Mouse (Mus musculus) c-Kit-positive CD71-negative TER-119-negative erythroid progenitor cells, embryonic 14.5 days (primary cell): ENCODE data around the gene Stub1.
"Not testable (repeated sequence)": the region's sequence is repeated elsewhere in the genome, so short reads cannot be mapped to it uniquely, and the experiment has no call there.

ENCODE experiments used
- DNase-seq: peaks from one replicate; pipeline ENCODE4 v3.0.0-alpha.2; 2013; ENCODE audit warnings: low read depth

Stub1 gene

GRCm38 (mm10) chr17:25823452-25823851 lies 9.8 kb downstream of the Stub1 start, which contains the start of gene Wdr24:
TSS of gene Wdr24 (plus strand) at chr17:25823627.
- peak; percentile 82 for DNase-seq

GRCm38 (mm10) chr17:25818851-25819780 lies 14.1 kb downstream of the Stub1 start:
- no peak for DNase-seq

GRCm38 (mm10) chr17:25817662-25818061 lies 15.5 kb downstream of the Stub1 start:
- DNase-seq, result no peak

GRCm38 (mm10) chr17:25813471-25813870 lies 19.7 kb downstream of the Stub1 start:
- DNase-seq, result peak; percentile 80

DNA sequence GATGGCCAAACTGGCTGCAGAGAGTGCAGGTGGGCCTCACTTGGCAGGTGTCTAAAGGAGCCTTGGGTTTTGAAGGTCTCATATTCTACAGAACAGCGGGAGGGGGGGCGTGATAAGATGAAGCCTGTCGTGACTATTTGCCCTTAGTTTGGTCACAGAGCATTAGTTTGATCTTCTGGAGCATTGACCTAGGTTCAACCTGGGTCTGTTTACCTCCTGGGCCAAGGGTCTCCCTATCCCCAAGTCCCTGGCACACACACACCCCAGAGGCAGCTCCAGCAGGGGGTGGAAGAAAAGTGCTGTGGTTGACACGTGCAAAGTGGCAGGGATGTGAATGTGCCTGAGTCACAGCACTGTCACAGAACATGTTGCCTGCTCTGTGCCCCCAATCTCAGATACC lies 22.3 kb downstream of the Stub1 start:
- DNase-seq, result no peak

DNA sequence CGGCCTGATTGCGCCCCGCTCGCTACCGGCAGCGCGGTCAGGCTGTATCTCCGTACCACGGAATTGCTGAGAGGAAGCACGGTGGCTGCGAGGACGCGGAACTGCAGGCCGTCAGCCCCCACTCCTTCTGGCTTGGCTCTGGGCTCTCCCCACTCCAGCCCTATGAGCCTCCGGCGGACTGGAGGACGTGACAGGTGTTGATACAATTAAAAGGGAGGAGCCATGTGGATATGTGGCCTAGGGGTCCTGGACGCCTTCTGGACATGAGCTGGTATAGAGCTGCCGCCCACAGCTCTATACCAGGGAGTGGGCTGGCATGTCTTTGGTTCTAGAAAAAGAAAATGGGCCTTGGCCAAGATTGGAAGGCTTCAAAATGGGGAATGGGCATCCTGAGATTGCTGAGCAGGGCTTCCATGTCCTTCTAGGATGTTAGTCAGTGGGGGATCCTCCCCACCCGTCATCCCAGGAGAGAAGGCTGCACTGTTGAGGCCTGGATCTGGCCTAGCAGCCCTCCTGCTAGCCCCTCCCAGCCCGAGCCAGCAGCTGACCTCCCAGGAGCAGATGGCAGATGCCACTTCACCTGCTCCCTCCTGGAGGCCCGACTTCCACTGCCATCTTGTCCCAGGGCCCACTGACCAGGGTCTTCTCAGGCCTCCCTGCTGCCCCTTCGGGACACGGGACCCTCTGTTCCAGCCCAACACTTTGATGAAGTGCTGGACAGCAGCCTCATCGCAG lies 23.4 kb downstream of the Stub1 start:
- no peak for DNase-seq

DNA sequence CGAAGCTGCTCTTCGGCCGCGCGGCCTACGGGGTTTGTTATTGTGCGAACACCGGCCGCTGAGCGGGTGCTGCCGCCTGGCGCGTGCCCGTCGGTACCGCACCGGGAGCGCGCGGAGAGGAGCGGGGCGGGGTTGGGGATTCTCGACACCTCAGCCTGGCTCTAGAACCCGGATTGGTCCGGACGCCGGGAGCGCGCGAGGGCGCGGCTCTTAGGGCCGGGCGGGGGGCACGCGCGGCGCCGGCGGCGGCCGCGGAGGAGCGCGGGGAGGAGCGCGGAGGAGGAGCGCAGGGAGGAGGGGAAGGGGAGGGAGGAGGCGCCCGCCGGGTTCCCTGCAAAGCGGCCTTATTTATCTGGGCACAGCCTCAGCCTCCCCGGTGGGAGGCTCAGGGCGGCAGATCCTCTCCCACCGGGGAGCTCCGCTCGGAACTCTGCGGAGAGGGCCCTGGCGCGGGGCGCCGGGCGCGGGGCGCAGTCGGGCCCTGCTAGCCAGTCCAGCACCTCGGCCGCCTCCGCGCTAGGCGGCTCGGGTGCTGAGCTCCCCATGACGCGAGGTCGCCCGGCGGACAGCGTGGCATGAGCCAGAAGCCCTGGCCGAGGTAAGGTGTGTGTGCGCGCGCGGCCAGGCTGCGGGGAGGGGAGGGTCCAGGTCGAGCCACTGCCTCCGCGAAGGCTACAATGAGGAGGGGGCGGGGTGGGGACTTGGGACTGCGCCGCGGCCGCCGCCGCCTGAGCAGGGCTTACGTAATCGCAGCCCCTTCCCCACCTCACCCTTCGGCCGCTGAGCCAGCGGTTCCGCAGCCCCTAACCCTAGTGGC lies 24.2 kb downstream of the Stub1 start, which contains the start of gene Fbxl16:
Fbxl16 (plus strand) TSS at position 297 of the 817 bp plus-strand sequence.
- DNase-seq, result no peak

- no peak for DNase-seq
These were observed 25.2 kb downstream of the Stub1 start for GRCm38 (mm10) chr17:25808028-25808427.

DNA sequence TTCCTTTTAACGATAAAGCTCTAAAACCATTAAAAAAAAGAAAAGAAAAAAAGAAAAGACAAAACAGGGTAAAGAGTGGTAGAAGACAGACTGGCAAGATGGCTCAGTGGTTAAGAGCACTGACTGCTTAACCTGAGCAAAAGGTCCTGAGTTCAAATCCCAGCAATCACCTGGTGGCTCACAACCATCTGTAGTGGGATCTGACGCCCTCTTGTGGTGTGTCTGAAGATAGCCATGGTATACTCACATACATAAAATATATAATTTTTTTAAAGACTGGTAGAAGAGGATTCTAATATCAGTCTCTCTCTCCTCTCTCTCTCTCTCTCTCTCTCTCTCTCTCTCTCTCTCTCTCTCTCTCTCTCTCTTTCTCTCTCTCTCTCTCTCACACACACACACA lies 25.8 kb downstream of the Stub1 start:
- not testable (repeated sequence) for DNase-seq

- DNase-seq, result no peak
These were observed 26.7 kb downstream of the Stub1 start for GRCm38 (mm10) chr17:25806507-25806906.

DNA sequence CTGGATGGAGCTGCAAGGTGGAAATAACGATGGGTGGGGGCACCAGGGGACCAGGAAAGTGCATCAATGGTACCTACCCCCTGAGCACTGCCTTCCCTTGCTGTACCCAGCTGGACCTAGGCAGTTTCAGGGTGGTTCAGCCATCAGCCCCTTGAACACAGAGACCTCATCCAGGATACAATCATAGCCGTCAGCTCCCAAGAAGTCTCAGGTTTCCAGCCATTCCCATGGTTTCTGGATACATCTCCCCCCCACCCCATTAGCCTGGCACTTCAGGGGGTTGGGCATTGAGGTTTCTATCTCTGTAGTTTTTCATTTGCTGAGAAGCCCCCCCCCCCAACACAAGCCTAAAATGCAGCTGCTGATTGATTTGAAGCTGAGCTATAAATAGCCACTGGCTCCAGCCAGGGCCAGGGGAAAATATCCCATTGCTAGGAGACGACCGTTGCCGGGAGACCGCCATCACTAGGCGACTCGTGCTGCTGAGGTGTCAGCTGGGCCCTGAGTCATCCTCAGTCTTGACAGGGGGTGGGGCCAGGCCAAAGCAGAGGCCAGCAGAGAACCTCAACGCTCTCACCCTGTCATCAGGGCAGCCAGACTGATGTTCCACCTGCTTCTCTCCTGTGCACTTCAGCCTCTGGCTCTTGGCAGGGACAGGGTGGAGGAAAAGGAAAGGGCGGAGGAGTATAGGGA lies 30.2 kb downstream of the Stub1 start:
- no peak for DNase-seq

GRCm38 (mm10) chr17:25801029-25801428 lies 32.2 kb downstream of the Stub1 start:
- DNase-seq, result peak; percentile 74

DNA sequence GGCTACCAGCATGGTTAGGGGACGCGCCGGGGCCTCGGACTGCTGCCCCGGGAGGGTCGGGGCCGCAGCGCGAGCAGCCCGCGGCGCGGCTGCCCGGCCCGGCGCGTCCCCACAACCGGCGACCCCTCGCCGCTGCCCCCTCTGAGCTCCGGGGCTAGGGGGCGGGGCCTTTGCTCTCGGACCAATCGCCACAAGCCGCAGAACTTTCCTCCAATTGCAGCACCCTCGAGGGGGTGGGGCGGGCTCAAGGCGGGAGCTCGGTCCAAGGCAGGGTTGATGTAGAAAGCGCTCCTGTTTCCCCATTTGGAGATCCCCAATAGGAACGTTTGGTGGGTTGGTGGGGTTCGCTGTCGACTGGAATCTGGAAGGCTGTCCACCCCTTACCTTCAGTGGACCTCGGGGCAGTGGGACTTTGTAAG lies 36.2 kb downstream of the Stub1 start, which contains the start of gene Metrn:
Metrn (minus strand) TSS at position 186 of the 419 bp plus-strand sequence.
- peak; percentile 86 for DNase-seq

DNA sequence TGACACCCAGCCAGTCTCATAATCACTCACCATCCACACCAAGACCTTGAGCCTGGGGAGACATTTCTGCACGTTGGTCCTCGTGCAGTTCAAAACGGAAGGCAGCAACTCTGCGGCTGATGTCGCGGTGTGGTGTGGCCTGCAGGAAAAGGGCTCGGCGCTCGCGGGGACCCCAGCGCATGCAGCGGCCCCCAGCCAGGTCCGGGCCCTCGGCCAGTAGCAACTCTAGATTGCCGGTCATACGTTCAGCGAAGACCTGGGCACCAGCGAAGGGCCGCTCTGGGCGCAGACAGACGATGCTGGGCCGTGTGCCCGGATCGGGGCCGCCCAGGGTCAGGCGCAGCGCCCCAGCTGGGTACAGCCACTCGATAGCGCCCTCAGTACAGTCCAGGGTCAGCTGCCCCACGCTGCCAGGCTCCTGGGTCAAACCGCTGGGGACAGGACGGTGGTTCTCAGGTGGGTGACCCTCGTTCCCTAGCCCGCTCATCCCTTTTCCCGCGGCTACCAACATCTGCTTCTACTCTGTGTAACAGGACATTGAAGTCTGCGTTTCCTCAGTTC lies 36.9 kb downstream of the Stub1 start:
- no peak for DNase-seq

DNA sequence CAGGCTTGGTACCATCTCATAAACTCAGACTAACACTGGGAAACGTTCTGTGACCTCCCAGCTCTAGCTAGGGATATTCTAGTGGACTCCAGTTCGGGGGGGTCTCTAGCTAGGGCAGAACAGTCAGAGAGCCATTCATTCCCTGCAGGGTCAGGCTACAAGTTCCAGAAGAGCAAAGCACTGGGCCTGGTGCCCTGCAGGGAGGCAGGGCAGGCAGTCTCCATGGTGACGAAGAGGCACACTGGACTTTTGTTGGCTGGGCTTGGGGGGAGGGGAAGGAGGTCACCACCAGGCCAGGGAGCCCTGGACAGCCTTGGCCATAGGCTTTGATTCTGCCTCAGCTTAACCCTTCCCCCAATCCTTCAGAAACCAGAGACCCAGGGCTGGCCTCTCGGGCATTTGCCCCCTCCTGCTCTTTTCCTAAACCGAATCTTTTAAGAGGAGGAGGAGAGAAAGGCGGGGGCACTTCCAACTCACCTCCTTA lies 37.6 kb downstream of the Stub1 start, which contains the start of gene AC134908.4:
AC134908.4 (minus strand) TSS at position 51 of the 484 bp plus-strand sequence.
- no peak for DNase-seq

DNA sequence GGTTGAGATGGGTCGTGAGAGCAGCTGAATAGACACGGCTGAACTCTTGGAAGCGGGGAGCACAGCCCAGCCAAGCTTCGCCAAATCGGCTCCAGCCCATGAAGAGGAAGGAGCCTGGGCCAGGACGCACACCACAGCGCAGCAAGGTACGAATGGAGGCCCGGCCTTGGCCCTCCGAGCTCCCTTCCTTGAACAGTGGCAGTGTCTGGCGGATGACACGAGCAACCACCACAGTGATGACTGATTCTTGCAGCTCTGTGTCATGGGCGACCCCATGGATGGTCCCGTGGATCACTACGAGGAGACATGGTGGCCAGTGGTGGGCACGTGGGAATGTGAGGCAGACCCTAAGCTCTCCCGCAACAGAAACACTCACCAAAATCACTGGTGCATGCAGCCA lies 38.2 kb downstream of the Stub1 start:
- DNase-seq, result no peak

GRCm38 (mm10) chr17:25794197-25794596 lies 39.0 kb downstream of the Stub1 start:
- DNase-seq, result no peak

DNA sequence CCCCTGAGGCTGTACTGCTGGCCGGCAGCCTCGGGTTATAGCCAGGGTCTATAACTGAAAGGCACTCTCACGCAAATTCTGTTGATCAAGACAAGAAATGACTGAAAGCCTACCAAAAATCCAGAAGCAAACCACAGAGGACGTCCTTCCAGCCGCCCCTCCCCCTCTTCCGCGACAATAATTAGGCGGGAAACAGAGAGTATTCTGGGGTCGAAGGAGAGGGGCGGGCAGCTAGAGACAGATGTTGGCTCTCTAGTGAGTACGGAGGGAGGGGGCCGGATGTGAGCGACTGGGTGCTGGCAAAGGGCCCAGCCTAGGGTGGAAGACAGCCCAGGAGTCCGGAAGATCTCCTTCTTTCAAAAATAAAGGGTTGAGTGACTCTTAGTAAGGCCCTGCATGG lies 40.6 kb downstream of the Stub1 start, which contains the start of gene Fam173a:
Fam173a (minus strand) TSS at position 287 of the 400 bp plus-strand sequence.
- DNase-seq, result peak; percentile 58

DNA sequence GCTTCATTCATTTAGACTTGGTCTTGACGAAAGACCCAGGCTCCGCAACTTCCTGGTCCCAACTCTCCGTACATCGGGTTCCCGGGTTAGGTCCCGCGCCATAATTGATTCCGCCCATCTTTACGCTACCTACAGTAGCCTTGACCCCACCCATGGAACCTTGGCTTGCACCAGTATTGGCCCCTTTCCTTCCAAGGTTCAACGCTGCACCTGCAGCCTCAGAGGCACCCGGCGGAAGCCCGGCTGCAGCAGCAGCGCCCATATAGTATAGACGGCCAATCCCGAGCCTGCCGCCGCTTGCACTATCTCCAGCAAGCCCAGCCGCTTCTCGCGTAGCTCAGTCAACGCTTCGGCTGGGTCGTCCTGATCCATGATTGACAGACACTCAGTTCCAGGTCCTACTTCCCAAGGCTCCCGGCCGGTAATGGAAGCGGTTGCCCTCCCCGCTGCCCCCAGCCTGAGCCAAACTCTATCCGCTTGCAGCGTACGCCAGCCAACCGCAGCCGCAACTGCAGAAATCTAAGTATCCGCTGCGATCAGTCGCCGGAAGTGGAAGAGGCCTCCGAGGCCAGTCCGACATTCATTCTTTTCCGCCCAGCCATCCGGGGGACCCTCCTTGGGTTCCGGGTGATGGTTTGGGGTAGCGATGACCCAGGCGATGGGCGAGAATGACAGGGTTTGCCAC lies 41.2 kb downstream of the Stub1 start:
- peak; percentile 86 for DNase-seq

DNA sequence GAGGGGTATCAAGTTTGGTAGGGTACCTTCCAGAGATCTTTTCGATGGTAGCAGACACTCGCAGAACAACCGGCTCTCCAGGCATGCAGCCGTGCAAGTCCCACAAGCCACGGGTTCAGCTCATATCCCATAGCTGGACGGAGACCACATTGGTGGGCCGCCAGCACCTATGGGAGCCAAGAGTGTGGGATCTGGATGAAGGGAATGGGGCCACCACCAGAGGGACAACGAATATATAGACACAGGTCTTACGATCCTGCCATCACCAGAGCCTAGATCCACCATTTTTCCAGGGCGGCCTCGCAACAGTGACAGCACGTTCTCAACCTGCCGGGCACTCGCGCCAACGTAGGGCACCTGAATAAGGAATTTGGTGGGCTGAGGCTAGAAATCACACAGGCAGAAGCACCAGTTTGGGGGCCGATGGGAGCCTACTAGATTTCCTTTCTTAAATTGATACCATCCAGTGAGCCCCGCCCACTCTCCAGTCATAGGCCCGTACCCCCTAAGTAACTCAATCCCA lies 41.8 kb downstream of the Stub1 start:
- no peak for DNase-seq
